Mouse (Mus musculus): ENCODE measurements at regions not wholly inside any gene's neighbourhood (a gene's known extent, or its start where the extent isn't known, plus 50 kb on each side); places are given as distances from the start of the nearest gene placed in this dataset.

GRCm38 (mm10) chr1:67359824-67360223 is 237.0 kb downstream of the Cps1 start:
- no peak for DNase-seq (ENCODE audit: low spot score)

- no peak for DNase-seq (ENCODE audit: low spot score)
Observed at GRCm38 (mm10) chr1:67366038-67366437, 243.2 kb downstream of the Cps1 start.

- DNase-seq (ENCODE audit: low spot score), result no peak
Observed at GRCm38 (mm10) chr1:67366485-67366884, 243.7 kb downstream of the Cps1 start.

GRCm38 (mm10) chr1:67382366-67382765 is 259.5 kb downstream of the Cps1 start:
- DNase-seq (ENCODE audit: low spot score), result no peak

GRCm38 (mm10) chr1:67385377-67385776 is 262.6 kb downstream of the Cps1 start:
- DNase-seq (ENCODE audit: low spot score), result no peak

- DNase-seq (ENCODE audit: low spot score), result no peak
Observed at GRCm38 (mm10) chr1:67386877-67387276, 264.1 kb downstream of the Cps1 start.

- peak; percentile 77 for DNase-seq (ENCODE audit: low spot score)
Observed at GRCm38 (mm10) chr1:67397757-67398446, 275.1 kb downstream of the Cps1 start.

- DNase-seq (ENCODE audit: low spot score), result no peak
Observed at GRCm38 (mm10) chr1:67409531-67409930, 286.7 kb downstream of the Cps1 start.

- no peak for DNase-seq (ENCODE audit: low spot score)
Observed at GRCm38 (mm10) chr1:67417196-67417595, 294.4 kb downstream of the Cps1 start.

GRCm38 (mm10) chr1:67428398-67428797 is 305.6 kb downstream of the Cps1 start:
- DNase-seq (ENCODE audit: low spot score), result no peak

GRCm38 (mm10) chr1:67450831-67451230 is 328.0 kb downstream of the Cps1 start:
- no peak for DNase-seq (ENCODE audit: low spot score)

- DNase-seq (ENCODE audit: low spot score), result no peak
Observed at GRCm38 (mm10) chr1:67464203-67464602, 341.4 kb downstream of the Cps1 start.

- no peak for DNase-seq (ENCODE audit: low spot score)
Observed at GRCm38 (mm10) chr1:67465527-67465926, 342.7 kb downstream of the Cps1 start.

- no peak for DNase-seq (ENCODE audit: low spot score)
Observed at GRCm38 (mm10) chr1:67477006-67477405, 354.2 kb downstream of the Cps1 start.

- DNase-seq (ENCODE audit: low spot score), result no peak
Observed at GRCm38 (mm10) chr1:67477966-67478365, 355.1 kb downstream of the Cps1 start.

- no peak for DNase-seq (ENCODE audit: low spot score)
Observed at GRCm38 (mm10) chr1:67481974-67482373, 359.1 kb downstream of the Cps1 start.

GRCm38 (mm10) chr1:67504140-67504539 is 381.3 kb downstream of the Cps1 start:
- DNase-seq (ENCODE audit: low spot score), result no peak

- DNase-seq (ENCODE audit: low spot score), result no peak
Observed at GRCm38 (mm10) chr1:67505746-67506145, 382.9 kb downstream of the Cps1 start.

GRCm38 (mm10) chr1:67518295-67518694 is 395.5 kb downstream of the Cps1 start:
- DNase-seq (ENCODE audit: low spot score), result no peak

- no peak for DNase-seq (ENCODE audit: low spot score)
Observed at GRCm38 (mm10) chr1:67558728-67559127, 435.9 kb downstream of the Cps1 start.

- no peak for DNase-seq (ENCODE audit: low spot score)
Observed at GRCm38 (mm10) chr1:67559179-67559578, 436.4 kb downstream of the Cps1 start.

GRCm38 (mm10) chr1:67571616-67572015 is 448.8 kb downstream of the Cps1 start:
- DNase-seq (ENCODE audit: low spot score), result no peak

GRCm38 (mm10) chr1:67579732-67580131 is 456.9 kb downstream of the Cps1 start:
- no peak for DNase-seq (ENCODE audit: low spot score)
